Mouse (Mus musculus) embryonic fibroblast, embryonic 13.5 days (primary cell): Measurements from ENCODE around the gene Hes5.

Experiments used
- CTCF ChIP-seq: IDR thresholded peaks from 2 replicates; pipeline ENCODE4 v1.5.1; 2011; ENCODE audit warnings: mild to moderate bottlenecking, control low read depth, low read length, moderate library complexity, borderline replicate concordance; ENCODE audit not compliant: insufficient read depth
- POLR2A ChIP-seq: IDR thresholded peaks from 2 replicates; pipeline ENCODE4 v1.6.1; 2011; ENCODE audit warnings: low read depth, mild to moderate bottlenecking, control low read depth, low read length, moderate library complexity

- no peak for TF ChIP-seq POLR2A
- TF ChIP-seq CTCF = no peak
Measured at GRCm38 (mm10) chr4:154965856-154966255, 5.1 kb downstream of the Hes5 start.
